Mouse (Mus musculus) heart, embryonic 14.5 days (tissue): Measurements from ENCODE around the gene Flt3. TPM values are rescaled to one million over a fixed set of nuclear protein-coding genes. Genes with fewer than 3 reads are reported as not detected.

ENCODE experiments used
- ATAC-seq: fragments of 200-750 bp; cut with Nextera tagmentation; 2 replicates; pipeline ENCODE4 v1.8.0; 2017; ENCODE audit warnings: low read depth, moderate TSS enrichment; ENCODE audit not compliant: insufficient number of reproducible peaks, insufficient read depth, low FRiP score
- H3K27ac ChIP-seq, 2 experiments: fragments of 200-500 bp in 1 of 2; fragments of 300-500 bp in 1 of 2; sonication (generic) in 1 of 2; replicated peaks in 1 of 2; 2 replicates each; pipeline ENCODE4 v1.5.1; 2012 to 2014; ENCODE audit warnings: low read depth in 2 of 2, low read length in 2 of 2, control low read depth in 1 of 2, mild to moderate bottlenecking in 1 of 2, mixed read lengths in 1 of 2; ENCODE audit not compliant: control insufficient read depth in 1 of 2, insufficient read depth in 1 of 2
- H3K27me3 ChIP-seq: fragments of 300-500 bp; sonication (generic); 2 replicates; pipeline ENCODE4 v1.6.1; 2014; ENCODE audit warnings: mild to moderate bottlenecking, low read length, control low read depth; ENCODE audit not compliant: control insufficient read depth, insufficient read depth
- H3K36me3 ChIP-seq: fragments of 300-500 bp; sonication (generic); 2 replicates; pipeline ENCODE4 v1.6.1; 2014; ENCODE audit warnings: mild to moderate bottlenecking, control low read depth, low read length, mixed read lengths; ENCODE audit not compliant: control insufficient read depth, insufficient read depth
- H3K4me1 ChIP-seq, 2 experiments: fragments of 200-500 bp in 1 of 2; fragments of 300-500 bp in 1 of 2; sonication (generic) in 1 of 2; 2 replicates each; pipeline ENCODE4 v1.6.1; 2012 to 2014; ENCODE audit warnings: low read length in 2 of 2, control low read depth in 1 of 2, mixed read lengths in 1 of 2; ENCODE audit not compliant: control insufficient read depth in 2 of 2, insufficient read depth in 2 of 2
- H3K4me2 ChIP-seq: fragments of 300-500 bp; sonication (generic); 2 replicates; pipeline ENCODE4 v1.6.1; 2014; ENCODE audit warnings: mild to moderate bottlenecking, low read length
- H3K4me3 ChIP-seq, 2 experiments: fragments of 200-500 bp in 1 of 2; fragments of 300-500 bp in 1 of 2; sonication (generic) in 1 of 2; 2 replicates each; pipeline ENCODE4 v1.5.1; 2012 to 2014; ENCODE audit warnings: low read length in 2 of 2, mild to moderate bottlenecking in 2 of 2, control low read depth in 1 of 2, low read depth in 1 of 2, moderate library complexity in 1 of 2; ENCODE audit not compliant: control insufficient read depth in 1 of 2, insufficient read depth in 1 of 2
- H3K9ac ChIP-seq: fragments of 300-500 bp; sonication (generic); 2 replicates; pipeline ENCODE4 v1.6.1; 2014; ENCODE audit warnings: mild to moderate bottlenecking, low read length
- H3K9me3 ChIP-seq: fragments of 300-500 bp; sonication (generic); 2 replicates; pipeline ENCODE4 v1.6.1; 2016; ENCODE audit warnings: low read length, control low read depth; ENCODE audit not compliant: control insufficient read depth
- WGBS: fragments of 180-500 bp; shearing (Covaris S2); extraction: QIAGEN DNeasy Blood & Tissue Kit; methylation state at CpG from one replicate; pipeline ENCODE4 v1.1.7; 2014; 5-methylcytosine and 5-hydroxymethylcytosine counted together
- polyA plus RNA-seq: library from polyadenylated mRNA; unstranded; fragments of >200 nt; fragmentation: Nextera tagmentation; extraction: Ambion mirVana; gene quantifications from 2 replicates; pipeline ENCODE4 v1.2.1, GENCODE M21; 2014

The Flt3 gene
- polyA plus RNA-seq, 1 experiment from 2014 or later, result not detected

GRCm38 (mm10) chr5:147317321-147317720 lies 83.0 kb downstream of the Flt3 start:
- H3K9me3 ChIP-seq, result no peaks in the 10 kb centered on the region
- no peaks in the 10 kb centered on the region for H3K36me3 ChIP-seq
- peaks cover 91% of the 10 kb centered on the region for H3K27me3 ChIP-seq
- peaks cover 0 to 3% of the 10 kb centered on the region in 2 experiments; a peak in 2 of 4 replicates for H3K4me1 ChIP-seq
- no peak for ATAC-seq
- H3K27ac ChIP-seq, result no peak overlapping the region
- H3K4me3 ChIP-seq, result no peak overlapping the region
- WGBS, result 8% methylated on average over 7 of the region's 7 CpGs
- no peak overlapping the region for H3K9ac ChIP-seq
- H3K4me2 ChIP-seq, result no peak overlapping the region

- Histone ChIP-seq H3K27me3 (peaks cover 94% of the 10 kb centered on the region), H3K36me3 (no peaks in the 10 kb centered on the region), H3K9me3 (no peaks in the 10 kb centered on the region), H3K4me3 (peak overlapping the region; percentile 10 to 21), H3K27ac (no peak overlapping the region), H3K4me1 (peaks cover 0 to 3% of the 10 kb centered on the region in 2 experiments; a peak in 2 of 4 replicates), H3K9ac (no peak overlapping the region), H3K4me2 (peak overlapping the region; percentile 42)
- no peak for ATAC-seq
- 1% methylated on average over 25 of the region's 25 CpGs for WGBS
Measured at GRCm38 (mm10) chr5:147315432-147316075, 84.7 kb downstream of the Flt3 start.

- H3K4me2 ChIP-seq, result peak overlapping the region; percentile 42
- H3K9ac ChIP-seq, result no peak overlapping the region
- no peak overlapping the region for H3K27ac ChIP-seq
- no peaks in the 10 kb centered on the region for H3K9me3 ChIP-seq
- ATAC-seq, result no peak
- H3K4me1 ChIP-seq, result peaks cover 0 to 3% of the 10 kb centered on the region in 2 experiments; a peak in 2 of 4 replicates
- H3K27me3 ChIP-seq, result peaks cover 95% of the 10 kb centered on the region
- H3K4me3 ChIP-seq, result peak overlapping the region; percentile 10 to 21
- WGBS, result 2% methylated on average over 39 of the region's 39 CpGs
- H3K36me3 ChIP-seq, result no peaks in the 10 kb centered on the region
Measured at GRCm38 (mm10) chr5:147314646-147315431, 85.5 kb downstream of the Flt3 start.

GRCm38 (mm10) chr5:147312830-147313685 lies 87.2 kb downstream of the Flt3 start:
- H3K9me3 ChIP-seq, result no peaks in the 10 kb centered on the region
- no peak overlapping the region for H3K4me2 ChIP-seq
- 1% methylated on average over 27 of the region's 27 CpGs for WGBS
- H3K27ac ChIP-seq, result no peak overlapping the region
- H3K9ac ChIP-seq, result no peak overlapping the region
- no peaks in the 10 kb centered on the region for H3K36me3 ChIP-seq
- peaks cover 0 to 3% of the 10 kb centered on the region in 2 experiments; a peak in 2 of 4 replicates for H3K4me1 ChIP-seq
- no peak overlapping the region for H3K4me3 ChIP-seq
- ATAC-seq, result no peak
- peaks cover 100% of the 10 kb centered on the region for H3K27me3 ChIP-seq

GRCm38 (mm10) chr5:147309786-147310185 lies 90.5 kb downstream of the Flt3 start:
- peaks cover 100% of the 10 kb centered on the region for H3K27me3 ChIP-seq
- no peak overlapping the region for H3K4me2 ChIP-seq
- no peaks in the 10 kb centered on the region for H3K9me3 ChIP-seq
- no peak overlapping the region for H3K9ac ChIP-seq
- no peaks in the 10 kb centered on the region for H3K36me3 ChIP-seq
- H3K27ac ChIP-seq, result no peak overlapping the region
- WGBS, result 0% methylated on average over 2 of the region's 2 CpGs
- ATAC-seq, result no peak
- peaks cover 2 to 8% of the 10 kb centered on the region in 2 experiments; a peak in 3 of 4 replicates for H3K4me1 ChIP-seq
- no peak overlapping the region for H3K4me3 ChIP-seq

GRCm38 (mm10) chr5:147308451-147308850 lies 91.8 kb downstream of the Flt3 start:
- H3K4me3 ChIP-seq, result no peak overlapping the region
- peaks cover 2 to 8% of the 10 kb centered on the region in 2 experiments; a peak in 3 of 4 replicates for H3K4me1 ChIP-seq
- no peaks in the 10 kb centered on the region for H3K9me3 ChIP-seq
- H3K27ac ChIP-seq, result no peak overlapping the region
- ATAC-seq, result no peak
- no peak overlapping the region for H3K4me2 ChIP-seq
- no peak overlapping the region for H3K9ac ChIP-seq
- no peaks in the 10 kb centered on the region for H3K36me3 ChIP-seq
- WGBS, result 7% methylated on average over 9 of the region's 9 CpGs
- peaks cover 100% of the 10 kb centered on the region for H3K27me3 ChIP-seq

GRCm38 (mm10) chr5:147307398-147307785 lies 92.9 kb downstream of the Flt3 start:
- no peak overlapping the region for H3K4me2 ChIP-seq
- peaks cover 100% of the 10 kb centered on the region for H3K27me3 ChIP-seq
- no peaks in the 10 kb centered on the region for H3K36me3 ChIP-seq
- H3K9ac ChIP-seq, result no peak overlapping the region
- H3K27ac ChIP-seq, result no peak overlapping the region
- H3K9me3 ChIP-seq, result no peaks in the 10 kb centered on the region
- ATAC-seq, result no peak
- WGBS, result 3% methylated on average over 12 of the region's 12 CpGs
- H3K4me3 ChIP-seq, result no peak overlapping the region
- H3K4me1 ChIP-seq, result peaks cover 2 to 8% of the 10 kb centered on the region in 2 experiments; a peak in 3 of 4 replicates
